Mouse (Mus musculus) kidney, postnatal 0 days (tissue): ENCODE results near the gene Atp5mpl. TPM values are rescaled to one million over a fixed set of nuclear protein-coding genes. Genes with fewer than 3 reads are reported as not detected.
A peak's percentile ranks its signal among the peaks of the same experiment; 100 is the strongest.

ENCODE experiments used
- ATAC-seq: fragments of 200-750 bp; cut with Nextera tagmentation; replicated peaks from 2 replicates; pipeline ENCODE4 v1.8.0; 2017; ENCODE audit warnings: low read depth, moderate number of reproducible peaks, moderate TSS enrichment, moderate library complexity; ENCODE audit not compliant: low FRiP score
- DNase-seq: peaks from one replicate; pipeline ENCODE4 v3.0.0-alpha.2; 2016; ENCODE audit warnings: low spot score
- H3K27ac ChIP-seq: fragments of 300-500 bp; sonication (generic); 2 replicates; pipeline ENCODE4 v1.5.1; 2014; ENCODE audit warnings: mild to moderate bottlenecking
- H3K27me3 ChIP-seq: fragments of 300-500 bp; sonication (generic); 2 replicates; pipeline ENCODE4 v1.6.1; 2014; ENCODE audit warnings: low read length, mixed read lengths; ENCODE audit not compliant: insufficient read depth
- H3K36me3 ChIP-seq: fragments of 300-500 bp; sonication (generic); 2 replicates; pipeline ENCODE4 v1.6.1; 2014; ENCODE audit warnings: low read length, mixed read lengths; ENCODE audit not compliant: insufficient read depth
- H3K4me1 ChIP-seq: fragments of 300-500 bp; sonication (generic); replicated peaks from 2 replicates; pipeline ENCODE4 v1.6.1; 2014; ENCODE audit warnings: antibody characterized with exemption, low read length, mixed read lengths; ENCODE audit not compliant: insufficient read depth
- H3K4me2 ChIP-seq: fragments of 300-500 bp; sonication (generic); 2 replicates; pipeline ENCODE4 v1.6.1; 2014; ENCODE audit warnings: mild to moderate bottlenecking, low read length, moderate library complexity, mixed read lengths
- H3K4me3 ChIP-seq: fragments of 300-500 bp; sonication (generic); replicated peaks from 2 replicates; pipeline ENCODE4 v1.5.1; 2014; ENCODE audit warnings: low read depth, low read length
- H3K9ac ChIP-seq: fragments of 300-500 bp; sonication (generic); 2 replicates; pipeline ENCODE4 v1.6.1; 2014; ENCODE audit warnings: low read depth, low read length
- H3K9me3 ChIP-seq: fragments of 300-500 bp; sonication (generic); replicated peaks from 2 replicates; pipeline ENCODE4 v1.6.1; 2016; ENCODE audit warnings: low read length, inconsistent platforms, mixed read lengths
- CTCF ChIP-seq: IDR thresholded peaks from 2 replicates; pipeline ENCODE4 v1.5.1; 2016; ENCODE audit warnings: antibody characterized with exemption, low read depth, mild to moderate bottlenecking, moderate library complexity
- WGBS: fragments of 180-500 bp; shearing (Covaris S2); extraction: QIAGEN DNeasy Blood & Tissue Kit; methylation state at CpG from one replicate; pipeline ENCODE4 v1.1.7; 2014; 5-methylcytosine and 5-hydroxymethylcytosine counted together
- polyA plus RNA-seq: library from polyadenylated mRNA; unstranded; fragments of >200 nt; fragmentation: Nextera tagmentation; extraction: Ambion mirVana; gene quantifications from 2 replicates; pipeline ENCODE4 v1.2.1, GENCODE M21; 2015

The Atp5mpl gene
- polyA plus RNA-seq, 1 experiment from 2014 or later: 1,318 TPM

- no peaks in the 10 kb centered on the region for H3K36me3 ChIP-seq
- ATAC-seq: no peak
- no peak overlapping the region for H3K4me3 ChIP-seq
- H3K9me3 ChIP-seq: no peaks in the 10 kb centered on the region
- no peak overlapping the region for H3K4me2 ChIP-seq
- no peak overlapping the region for H3K27ac ChIP-seq
- H3K27me3 ChIP-seq: no peaks in the 10 kb centered on the region
- no peak overlapping the region for H3K9ac ChIP-seq
- no peak for TF ChIP-seq CTCF
- WGBS: 87% methylated on average over 6 of the region's 6 CpGs
- no peaks in the 10 kb centered on the region; the same call in 1 of the 2 replicates for H3K4me1 ChIP-seq
- DNase-seq: no peak
Observed at GRCm38 (mm10) chr12:111923117-111923516, 43.7 kb downstream of the Atp5mpl start.

- no peak overlapping the region for H3K27ac ChIP-seq
- DNase-seq (no peak), ATAC-seq (no peak)
- no peaks in the 10 kb centered on the region for H3K36me3 ChIP-seq
- H3K4me2 ChIP-seq: no peak overlapping the region
- H3K4me3 ChIP-seq: no peak overlapping the region
- peaks cover 15% of the 10 kb centered on the region for H3K4me1 ChIP-seq
- no peaks in the 10 kb centered on the region for H3K27me3 ChIP-seq
- H3K9ac ChIP-seq: no peak overlapping the region
- H3K9me3 ChIP-seq: no peaks in the 10 kb centered on the region
- 39% methylated on average over 9 of the region's 9 CpGs for WGBS
- no peak for TF ChIP-seq CTCF
Observed at GRCm38 (mm10) chr12:111920046-111920445, 46.7 kb downstream of the Atp5mpl start.

- WGBS: 16% methylated on average over 12 of the region's 12 CpGs
- no peaks in the 10 kb centered on the region for H3K27me3 ChIP-seq
- no peak for TF ChIP-seq CTCF
- no peaks in the 10 kb centered on the region for H3K9me3 ChIP-seq
- peak; percentile 59 for ATAC-seq
- peak; percentile 70 for DNase-seq
- peak overlapping the region; percentile 77 for H3K27ac ChIP-seq
- peak overlapping the region; percentile 19; the same call in 1 of the 2 replicates for H3K4me2 ChIP-seq
- H3K4me1 ChIP-seq: peaks cover 15% of the 10 kb centered on the region
- H3K9ac ChIP-seq: peak overlapping the region; percentile 15; the same call in 1 of the 2 replicates
- no peak overlapping the region for H3K4me3 ChIP-seq
- no peaks in the 10 kb centered on the region for H3K36me3 ChIP-seq
Observed at GRCm38 (mm10) chr12:111916514-111917217, 50.1 kb downstream of the Atp5mpl start.

- no peak overlapping the region for H3K9ac ChIP-seq
- H3K4me1 ChIP-seq: peaks cover 15% of the 10 kb centered on the region
- H3K4me2 ChIP-seq: no peak overlapping the region
- no peaks in the 10 kb centered on the region for H3K9me3 ChIP-seq
- DNase-seq (no peak), ATAC-seq (no peak)
- no peaks in the 10 kb centered on the region for H3K27me3 ChIP-seq
- no peak for TF ChIP-seq CTCF
- no peaks in the 10 kb centered on the region for H3K36me3 ChIP-seq
- WGBS: 91% methylated on average over 6 of the region's 6 CpGs
- no peak overlapping the region for H3K4me3 ChIP-seq
- H3K27ac ChIP-seq: peak overlapping the region; percentile 77; the same call in 1 of the 2 replicates
Observed at GRCm38 (mm10) chr12:111915781-111916180, 51.0 kb downstream of the Atp5mpl start.

- 32% methylated on average over 3 of the region's 3 CpGs for WGBS
- Histone ChIP-seq H3K27me3 (no peaks in the 10 kb centered on the region), H3K9me3 (no peaks in the 10 kb centered on the region), H3K36me3 (no peaks in the 10 kb centered on the region), H3K9ac (no peak overlapping the region), H3K4me2 (no peak overlapping the region), H3K4me3 (no peak overlapping the region), H3K27ac (peak overlapping the region; percentile 58; the same call in 1 of the 2 replicates), H3K4me1 (peaks cover 15% of the 10 kb centered on the region)
- no peak for TF ChIP-seq CTCF
- DNase-seq: no peak
- ATAC-seq: no peak
Observed at GRCm38 (mm10) chr12:111914031-111914430, 52.7 kb downstream of the Atp5mpl start.

GRCm38 (mm10) chr12:111912802-111913201 is 54.0 kb downstream of the Atp5mpl start:
- Histone ChIP-seq H3K9me3 (no peaks in the 10 kb centered on the region), H3K27me3 (no peaks in the 10 kb centered on the region), H3K4me1 (peaks cover 20% of the 10 kb centered on the region), H3K4me2 (no peak overlapping the region), H3K4me3 (no peak overlapping the region), H3K27ac (no peak overlapping the region), H3K9ac (no peak overlapping the region), H3K36me3 (no peaks in the 10 kb centered on the region)
- no peak for TF ChIP-seq CTCF
- DNase-seq: no peak
- 79% methylated on average over 7 of the region's 7 CpGs for WGBS
- no peak for ATAC-seq
